Mouse (Mus musculus) left cerebral cortex, adult 11 months (tissue): ENCODE results near the gene Hoxa11.

ENCODE experiments used
- DNase-seq: peaks from one replicate; pipeline ENCODE4 v3.0.0; 2022; ENCODE audit warnings: low spot score

The Hoxa11 gene

DNA sequence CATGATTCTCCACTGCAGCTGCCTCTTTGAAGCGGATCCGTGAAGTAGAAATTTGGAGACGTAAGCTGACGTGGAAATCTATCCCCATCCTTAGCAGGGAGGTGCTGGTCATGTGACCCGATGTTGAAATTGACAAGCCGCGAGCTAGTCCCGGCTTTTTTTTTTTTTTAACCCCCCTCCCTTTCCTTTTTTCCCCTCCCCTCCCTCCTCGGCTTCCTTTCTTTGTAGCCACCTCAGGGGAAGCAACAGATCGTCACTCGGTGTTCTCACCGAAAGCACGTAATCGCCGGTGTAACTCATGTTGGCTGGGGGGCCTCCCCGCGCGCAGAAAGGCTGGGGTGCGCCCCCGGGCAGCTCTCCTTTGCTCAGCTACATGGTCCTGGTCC is at the start of gene Hoxa11:
Hoxa11 (minus strand) TSS at position 54 of the 386 bp plus-strand sequence.
- DNase-seq: no peak

- no peak for DNase-seq
Observed at GRCm38 (mm10) chr6:52294616-52295015, 49.0 kb upstream of the Hoxa11 start.

DNA sequence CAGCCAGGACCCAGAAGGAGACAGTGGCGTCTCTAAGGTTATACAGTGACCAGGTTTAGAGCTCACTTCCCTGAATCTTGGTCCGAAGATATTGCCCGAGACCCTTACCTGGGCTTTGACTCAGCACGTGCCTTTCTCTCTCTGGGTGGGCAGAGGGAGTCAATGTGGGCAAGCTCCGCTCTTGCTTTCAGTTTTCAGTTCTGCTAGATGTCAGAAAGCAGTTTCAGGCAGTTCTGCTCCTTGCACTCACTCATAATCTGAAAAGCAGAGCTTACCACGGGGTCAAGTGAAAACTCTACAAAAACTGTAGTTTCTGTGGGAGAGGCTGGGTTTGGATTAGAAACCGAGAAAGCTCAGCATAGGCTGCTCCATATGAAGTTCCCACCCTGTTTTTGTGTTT is 46.7 kb upstream of the Hoxa11 start:
- DNase-seq: no peak

DNA sequence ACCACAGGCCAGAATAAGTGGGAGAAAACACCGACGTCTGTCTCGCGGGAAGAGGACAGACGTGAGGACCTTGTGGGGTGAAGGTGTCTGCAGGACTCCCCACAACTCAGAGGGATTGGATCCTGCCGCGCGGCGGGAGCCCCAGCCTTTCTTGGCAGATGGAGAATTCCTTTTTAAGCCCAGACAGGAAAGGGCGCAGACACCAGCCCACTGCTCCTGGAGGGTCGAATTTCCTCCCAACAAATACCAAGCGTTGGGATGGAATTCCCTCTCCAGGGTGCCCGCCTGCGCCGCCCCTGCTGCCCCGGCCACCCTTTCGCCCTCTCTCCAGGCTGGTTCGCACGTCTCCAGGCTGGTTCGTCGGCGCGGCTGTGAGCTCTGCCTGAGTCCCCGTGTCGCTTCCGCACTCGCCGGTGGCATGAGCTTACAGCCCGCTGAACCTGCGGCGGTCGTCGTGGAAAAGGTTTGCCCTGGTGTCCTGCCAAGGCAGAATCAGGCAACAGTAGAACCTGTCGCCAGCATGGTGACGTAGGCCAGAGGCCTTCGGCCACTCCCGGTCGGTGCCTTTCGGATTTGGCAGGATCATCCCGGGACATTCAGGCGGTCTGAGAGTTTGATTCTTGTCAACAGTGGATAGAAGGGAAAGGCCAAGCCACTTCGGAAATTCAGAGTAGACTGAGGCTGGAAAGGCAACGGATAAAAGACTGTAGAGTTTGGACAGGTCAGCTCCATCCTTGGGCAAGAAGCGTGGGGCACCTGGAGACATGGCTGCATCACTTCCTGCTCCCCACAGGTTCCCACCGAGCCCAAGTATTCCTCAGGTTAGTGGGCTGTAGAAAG is 45.6 kb upstream of the Hoxa11 start:
- no peak for DNase-seq

DNA sequence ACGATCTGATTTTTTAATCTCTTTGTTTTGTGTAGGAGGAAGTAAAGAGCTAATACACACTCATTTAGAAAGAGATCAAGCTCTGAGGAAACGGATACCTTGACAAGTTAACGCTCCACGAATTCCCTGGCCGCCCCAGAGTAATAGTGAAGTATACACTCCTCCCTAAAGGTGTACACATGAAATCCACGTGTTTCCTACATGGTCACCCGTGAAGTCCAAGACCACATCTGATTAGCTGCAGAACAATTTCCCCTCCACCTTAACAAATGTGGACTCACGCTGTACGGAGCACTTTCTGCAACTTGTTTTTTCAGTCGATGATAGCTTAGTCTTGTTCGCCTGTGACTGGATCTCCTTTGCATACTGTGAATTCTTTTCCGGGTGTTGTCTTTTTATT is 44.6 kb upstream of the Hoxa11 start:
- no peak for DNase-seq

GRCm38 (mm10) chr6:52283896-52284295 is 38.3 kb upstream of the Hoxa11 start:
- DNase-seq: no peak

- no peak for DNase-seq
Observed at GRCm38 (mm10) chr6:52281084-52281483, 35.5 kb upstream of the Hoxa11 start.

DNA sequence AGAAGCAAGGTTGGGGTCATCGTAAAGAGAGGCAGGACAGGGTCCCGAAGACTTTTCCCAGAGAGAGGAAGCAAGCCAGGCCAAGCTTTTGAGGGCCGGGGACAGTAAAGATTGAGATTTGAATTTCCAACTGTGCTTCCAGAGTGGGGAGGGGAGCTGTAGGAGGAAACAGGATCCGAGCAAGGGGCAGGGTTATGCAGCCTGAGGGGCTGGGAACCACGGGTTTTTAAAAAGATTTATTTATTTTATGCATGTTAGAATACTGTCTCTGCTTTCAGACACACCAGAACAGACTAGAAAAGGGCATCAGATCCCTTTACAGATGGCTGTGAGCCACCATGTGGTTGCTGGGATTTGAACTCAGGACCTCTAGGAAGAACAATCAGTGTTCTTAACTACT is 31.3 kb upstream of the Hoxa11 start:
- DNase-seq: no peak

DNA sequence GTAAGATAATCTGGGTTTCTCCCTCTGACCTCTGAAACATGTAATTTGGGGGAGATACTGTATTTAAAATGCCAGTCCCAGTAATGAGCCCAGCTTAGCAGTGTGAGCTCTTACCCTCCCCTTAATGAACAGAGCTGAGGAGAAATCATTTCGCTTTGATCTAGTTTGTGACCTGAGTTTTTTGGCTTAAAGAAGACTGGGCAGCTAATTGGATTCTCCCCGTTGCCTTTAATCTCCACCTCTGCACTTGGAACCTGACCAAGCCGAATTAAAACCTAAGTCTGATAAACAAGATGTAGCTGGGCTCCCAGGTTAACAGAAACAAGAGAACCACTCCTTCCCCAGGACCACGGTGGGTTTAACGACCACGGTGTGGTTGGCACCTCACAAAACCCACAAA is 30.8 kb upstream of the Hoxa11 start:
- DNase-seq: no peak

DNA sequence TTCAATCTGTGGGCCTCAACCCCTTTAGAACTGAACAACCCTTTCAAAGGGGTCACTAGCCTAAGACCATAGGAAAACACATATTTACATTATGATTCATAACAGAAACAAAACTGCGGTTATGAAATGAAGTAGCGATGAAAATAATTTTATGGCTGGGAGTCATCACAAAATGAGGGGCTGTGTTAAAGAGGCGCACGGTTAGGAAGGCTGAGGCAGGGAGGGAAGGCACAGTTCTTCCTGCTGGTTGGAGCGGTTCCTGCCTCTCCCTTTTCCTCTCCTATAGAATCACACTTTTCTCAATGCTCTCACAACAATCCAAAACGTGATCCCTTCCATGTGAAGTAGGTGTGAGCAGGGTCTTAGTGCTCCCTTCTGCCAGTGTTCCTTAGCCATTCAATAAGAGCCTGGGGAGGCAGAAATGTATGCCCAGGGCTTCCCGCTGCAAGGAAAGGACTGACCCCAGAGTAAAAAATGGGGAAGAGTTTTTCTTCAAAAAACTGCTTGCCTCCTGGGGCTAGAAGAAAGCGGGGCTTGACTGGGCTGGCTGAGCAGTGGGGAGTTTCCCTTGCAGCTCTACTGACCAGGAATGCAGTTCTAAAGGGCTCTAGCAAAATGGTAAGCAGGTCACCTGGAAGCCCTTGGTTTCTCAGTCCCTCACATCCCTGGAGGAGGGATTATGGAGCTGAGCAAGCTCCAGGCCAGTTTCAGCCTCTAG is 30.1 kb upstream of the Hoxa11 start:
- no peak for DNase-seq

GRCm38 (mm10) chr6:52274576-52274975 is 29.0 kb upstream of the Hoxa11 start:
- DNase-seq: no peak

DNA sequence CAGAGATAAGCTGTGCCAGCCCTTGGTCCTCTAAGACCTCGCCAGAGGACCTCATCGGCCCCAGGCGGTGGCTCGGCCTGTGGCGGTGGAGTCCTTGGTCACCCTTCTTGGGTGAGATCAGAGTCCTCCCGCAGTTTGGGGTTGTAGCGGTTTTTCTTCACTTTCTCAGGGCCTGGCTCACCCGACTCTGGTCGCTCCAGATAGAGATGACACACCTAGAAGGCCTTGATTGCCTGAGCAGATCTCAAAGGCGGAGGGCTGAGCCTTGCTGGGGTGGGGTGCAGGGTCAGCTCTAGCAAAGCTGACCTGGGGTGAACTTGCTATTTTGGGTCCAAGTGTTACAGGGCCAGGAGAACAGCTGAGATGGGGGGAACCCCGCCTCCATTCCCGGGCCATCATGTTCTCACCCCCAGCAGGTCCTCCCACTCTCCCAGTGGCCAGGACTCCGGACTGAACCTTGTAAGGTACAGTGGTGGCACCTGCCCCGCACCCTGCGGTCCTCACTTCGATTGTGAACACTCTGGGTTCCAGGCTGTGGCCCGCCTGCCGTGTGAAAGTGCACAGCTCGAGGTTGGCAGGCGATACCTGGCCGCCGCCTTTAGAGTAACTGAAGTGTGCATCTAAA is 28.2 kb upstream of the Hoxa11 start:
- no peak for DNase-seq

DNA sequence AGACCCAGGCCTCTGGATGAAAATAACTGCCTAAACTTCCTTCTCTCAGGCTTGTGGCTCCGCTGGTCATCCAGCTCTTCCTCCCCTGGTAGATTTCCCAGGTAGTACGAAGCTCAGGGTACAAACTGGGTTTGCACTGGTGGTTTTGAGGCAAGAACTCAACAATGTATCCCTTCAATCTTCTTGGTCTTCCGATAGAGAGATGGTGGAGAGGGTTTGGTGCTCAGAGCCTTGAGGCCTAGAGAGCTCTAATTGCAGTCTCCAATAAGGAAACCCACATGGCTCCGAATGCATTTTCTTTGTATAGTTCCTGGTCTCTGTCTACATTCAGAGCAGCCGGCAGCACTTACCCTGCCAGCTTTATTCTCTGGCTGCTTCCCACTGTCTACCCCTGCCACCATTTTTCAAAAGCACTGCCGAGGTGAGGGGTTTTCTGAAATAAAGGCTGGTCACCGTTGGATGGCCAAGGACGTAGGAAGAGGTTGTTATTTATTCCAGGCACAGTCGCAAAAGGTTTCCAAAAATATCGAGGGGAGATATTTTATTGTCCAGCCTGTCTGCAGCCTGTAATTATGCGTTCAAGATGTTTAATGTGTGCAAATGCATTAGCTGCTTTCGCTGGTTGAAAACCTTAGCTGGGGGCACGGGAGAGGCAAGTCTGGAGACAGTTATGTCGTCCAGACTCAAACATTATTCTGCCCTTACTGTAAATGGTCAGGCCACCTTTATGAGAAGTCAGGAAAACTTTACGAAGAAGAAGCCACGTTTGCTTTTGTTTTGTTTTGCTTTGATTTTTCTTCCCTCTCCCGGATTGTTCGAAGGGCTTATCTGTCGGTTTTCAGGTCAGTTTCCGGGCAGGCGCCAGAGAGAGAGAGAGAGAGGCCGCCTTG is 27.4 kb upstream of the Hoxa11 start:
- DNase-seq: no peak

DNA sequence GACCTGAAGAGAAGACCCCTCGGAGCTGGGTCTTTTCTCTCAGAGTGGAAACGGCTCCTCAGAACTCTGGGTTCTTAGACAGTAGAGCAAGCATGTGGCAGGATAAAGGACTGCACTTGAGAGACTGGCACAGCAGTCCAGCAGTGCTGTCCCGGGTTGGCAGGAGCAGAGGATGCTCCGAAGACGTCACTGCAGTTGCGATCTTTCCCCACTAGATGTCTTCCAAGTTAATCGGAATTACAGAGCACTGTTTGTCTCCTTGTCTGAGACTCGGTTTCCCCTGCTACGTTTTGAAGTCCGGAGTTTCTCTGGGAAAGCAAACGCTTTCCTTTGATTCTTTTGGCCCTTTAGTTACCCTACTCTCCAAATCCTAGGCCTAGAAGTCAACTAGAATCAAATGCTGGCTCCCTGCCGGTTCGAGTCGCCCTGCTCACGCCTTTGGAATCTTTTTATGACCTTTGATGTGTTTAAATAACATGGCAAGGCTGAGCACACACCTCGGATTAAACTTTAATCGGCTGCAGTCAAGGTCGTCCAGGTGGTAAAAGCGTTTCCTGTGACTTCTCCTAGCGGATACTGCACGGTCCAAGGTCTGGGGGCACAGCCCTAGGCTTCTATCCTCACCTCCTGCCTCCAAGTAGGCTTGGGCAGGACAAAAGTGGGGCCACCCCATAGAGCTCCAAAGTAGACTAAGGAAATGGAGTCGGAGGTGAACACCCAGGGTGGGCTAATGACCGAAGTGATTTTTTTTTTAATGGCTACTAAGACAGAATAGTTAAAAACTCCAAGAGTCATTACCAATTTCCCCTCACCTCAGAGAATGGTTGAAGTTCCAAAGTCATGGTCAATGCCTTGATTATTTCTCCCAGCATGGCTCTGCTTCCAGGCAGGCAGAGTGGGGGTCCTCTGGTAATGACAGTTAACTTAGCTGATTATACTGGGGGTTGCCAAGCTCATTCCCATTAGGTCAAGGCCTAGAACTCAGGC is 25.2 kb upstream of the Hoxa11 start:
- DNase-seq: peak; percentile 19

DNA sequence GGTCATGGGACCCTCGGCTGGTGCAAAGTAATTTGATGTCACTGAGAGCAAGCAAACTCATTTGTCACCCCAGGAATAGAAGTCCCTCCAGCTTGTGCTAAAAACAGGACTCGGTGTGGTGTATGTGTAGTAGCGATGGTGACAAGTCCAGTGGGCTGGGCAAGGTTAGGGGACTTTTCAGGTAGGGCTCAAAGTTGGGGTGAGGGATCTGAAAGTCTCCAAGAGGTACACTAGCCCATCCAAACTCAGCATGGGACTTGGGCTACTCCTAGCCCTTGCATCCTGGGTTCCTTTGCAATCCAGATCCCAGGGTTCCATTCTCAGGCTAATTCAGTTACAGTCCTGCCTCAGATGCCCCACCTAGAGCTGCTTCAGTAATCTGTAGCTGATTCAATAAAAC is 23.1 kb upstream of the Hoxa11 start:
- DNase-seq: no peak

GRCm38 (mm10) chr6:52268341-52268740 is 22.7 kb upstream of the Hoxa11 start:
- no peak for DNase-seq

DNA sequence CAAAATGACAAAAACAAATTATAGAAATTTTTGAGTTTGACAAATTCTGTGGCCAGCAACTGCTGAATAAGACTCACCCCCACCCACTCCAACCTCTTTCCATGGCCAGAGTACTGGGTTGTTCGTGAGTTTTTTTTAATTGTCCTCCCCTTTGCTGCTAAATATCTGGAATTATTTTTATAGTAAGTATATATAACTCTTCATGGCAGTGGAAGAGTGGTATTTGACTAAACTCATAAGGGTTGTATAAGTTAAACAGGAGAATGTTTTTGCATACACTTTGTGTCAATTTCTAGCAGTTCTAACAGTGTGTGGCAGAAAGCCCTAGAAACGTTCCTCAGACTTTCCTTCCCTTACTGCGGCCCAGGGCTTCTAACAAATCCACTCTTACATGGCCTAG is 22.1 kb upstream of the Hoxa11 start:
- DNase-seq: no peak

GRCm38 (mm10) chr6:52267221-52267620 is 21.6 kb upstream of the Hoxa11 start:
- no peak for DNase-seq

DNA sequence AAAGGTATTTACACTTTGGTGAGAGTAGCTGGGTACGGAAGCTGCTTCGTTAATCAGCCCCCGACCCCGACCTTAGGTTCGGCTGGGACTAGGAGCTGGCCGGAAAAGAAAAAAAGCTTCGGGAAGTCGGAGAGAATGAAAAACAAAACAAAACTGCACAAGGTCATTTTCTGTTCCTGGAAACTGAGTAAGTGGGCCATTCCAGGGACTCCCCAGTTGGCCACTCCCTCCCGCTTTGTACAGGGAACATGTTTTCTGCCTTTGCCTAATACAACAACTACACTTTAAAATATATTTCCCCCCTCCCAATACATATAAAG is 21.0 kb upstream of the Hoxa11 start:
- DNase-seq: no peak

- no peak for DNase-seq
Observed at GRCm38 (mm10) chr6:52265913-52266665, 20.5 kb upstream of the Hoxa11 start.
